Mouse (Mus musculus): Measurements from ENCODE around the gene Olfr689. TPM values are rescaled to one million over a fixed set of nuclear protein-coding genes. Genes with fewer than 3 reads are reported as not detected.
"Not testable (repeated sequence)": the region's sequence is repeated elsewhere in the genome, so short reads cannot be mapped to it uniquely, and the experiment has no call there.

Gene Olfr689
- polyA plus RNA-seq, 1 experiment from 2014 or later = not detected

GRCm38 (mm10) chr7:105356487-105356886, 45.5 kb downstream of the Olfr689 start:
- H3K27ac ChIP-seq (ENCODE audit: low read length); H3K4me1 ChIP-seq (ENCODE audit: control insufficient read depth, insufficient read depth, low read length); H3K4me2 ChIP-seq (ENCODE audit: low read length); H3K4me3 ChIP-seq (ENCODE audit: low read depth, low read length); H3K9ac ChIP-seq (ENCODE audit: low read depth, low read length); H3K36me3 ChIP-seq (ENCODE audit: control insufficient read depth, insufficient read depth, low read length); H3K9me3 ChIP-seq (replicated peaks; ENCODE audit: control insufficient read depth, low read length, poor library complexity, severe bottlenecking); H3K27me3 ChIP-seq (ENCODE audit: control insufficient read depth, insufficient read depth, low read depth, low read length): not testable (repeated sequence)
- ATAC-seq = 0 out of 2 replicates have a peak, but pooled peaks have one; percentile 75
- WGBS = 100% methylated on average over 1 of the region's 2 CpGs

- no peak overlapping the region for H3K4me3 ChIP-seq (ENCODE audit: low read depth, low read length)
- H3K9me3 ChIP-seq (replicated peaks; ENCODE audit: control insufficient read depth, low read length, poor library complexity, severe bottlenecking) = no peaks in the 10 kb centered on the region
- H3K27me3 ChIP-seq (ENCODE audit: control insufficient read depth, insufficient read depth, low read depth, low read length) = no peaks in the 10 kb centered on the region
- no peak overlapping the region for H3K27ac ChIP-seq (ENCODE audit: low read length)
- H3K9ac ChIP-seq (ENCODE audit: low read depth, low read length) = no peak overlapping the region
- H3K4me2 ChIP-seq (ENCODE audit: low read length) = no peak overlapping the region
- no peaks in the 10 kb centered on the region for H3K4me1 ChIP-seq (ENCODE audit: control insufficient read depth, insufficient read depth, low read length)
- 86% methylated on average over 2 of the region's 2 CpGs for WGBS
- H3K36me3 ChIP-seq (ENCODE audit: control insufficient read depth, insufficient read depth, low read length) = no peaks in the 10 kb centered on the region
- ATAC-seq = no peak
These were observed 50.7 kb downstream of the Olfr689 start for GRCm38 (mm10) chr7:105361713-105362112.

GRCm38 (mm10) chr7:105367268-105367667, 56.3 kb downstream of the Olfr689 start:
- no peak overlapping the region for H3K27ac ChIP-seq (ENCODE audit: low read length)
- 0 out of 2 replicates have a peak, but pooled peaks cover 2% of the 10 kb centered on the region for H3K36me3 ChIP-seq (ENCODE audit: control insufficient read depth, insufficient read depth, low read length)
- ATAC-seq = no peak
- H3K9me3 ChIP-seq (replicated peaks; ENCODE audit: control insufficient read depth, low read length, poor library complexity, severe bottlenecking) = no peaks in the 10 kb centered on the region
- no peaks in the 10 kb centered on the region for H3K27me3 ChIP-seq (ENCODE audit: control insufficient read depth, insufficient read depth, low read depth, low read length)
- H3K4me2 ChIP-seq (ENCODE audit: low read length) = no peak overlapping the region
- no peak overlapping the region for H3K4me3 ChIP-seq (ENCODE audit: low read depth, low read length)
- no peak overlapping the region for H3K9ac ChIP-seq (ENCODE audit: low read depth, low read length)
- no peaks in the 10 kb centered on the region for H3K4me1 ChIP-seq (ENCODE audit: control insufficient read depth, insufficient read depth, low read length)
- WGBS = 88% methylated on average over 5 of the region's 5 CpGs

- Histone ChIP-seq H3K27ac (ENCODE audit: low read length) (no peak within 1 kb of the TSS), H3K4me1 (ENCODE audit: control insufficient read depth, insufficient read depth, low read length) (no peaks in the 10 kb centered on the region), H3K4me2 (ENCODE audit: low read length) (no peak within 1 kb of the TSS), H3K4me3 (ENCODE audit: low read depth, low read length) (no peak within 1 kb of the TSS), H3K9me3 (replicated peaks; ENCODE audit: control insufficient read depth, low read length, poor library complexity, severe bottlenecking) (no peaks in the 10 kb centered on the region), H3K27me3 (ENCODE audit: control insufficient read depth, insufficient read depth, low read depth, low read length) (no peaks in the 10 kb centered on the region), H3K9ac (ENCODE audit: low read depth, low read length) (no peak within 1 kb of the TSS), H3K36me3 (ENCODE audit: control insufficient read depth, insufficient read depth, low read length) (0 out of 2 replicates have a peak, but pooled peaks cover 3% of the 10 kb centered on the region)
- WGBS = 100% methylated on average over 1 of the region's 1 CpGs
- no peak for ATAC-seq
These were observed 57.0 kb downstream of the Olfr689 start, which contains the start of gene Olfr692 for GRCm38 (mm10) chr7:105367930-105368329. Gene Olfr692 (plus strand): TSS chr7:105368230.

GRCm38 (mm10) chr7:105368521-105368920, 57.6 kb downstream of the Olfr689 start:
- H3K9me3 ChIP-seq (replicated peaks; ENCODE audit: control insufficient read depth, low read length, poor library complexity, severe bottlenecking) = no peaks in the 10 kb centered on the region
- H3K36me3 ChIP-seq (ENCODE audit: control insufficient read depth, insufficient read depth, low read length) = peaks cover 6% of the 10 kb centered on the region
- ATAC-seq = 0 out of 2 replicates have a peak, but pooled peaks have one; percentile 39
- H3K9ac ChIP-seq (ENCODE audit: low read depth, low read length) = no peak overlapping the region
- 94% methylated on average over 4 of the region's 4 CpGs for WGBS
- H3K4me2 ChIP-seq (ENCODE audit: low read length) = no peak overlapping the region
- H3K27me3 ChIP-seq (ENCODE audit: control insufficient read depth, insufficient read depth, low read depth, low read length) = no peaks in the 10 kb centered on the region
- H3K4me1 ChIP-seq (ENCODE audit: control insufficient read depth, insufficient read depth, low read length) = no peaks in the 10 kb centered on the region
- no peak overlapping the region for H3K27ac ChIP-seq (ENCODE audit: low read length)
- H3K4me3 ChIP-seq (ENCODE audit: low read depth, low read length) = no peak overlapping the region

Other genes with a start within 250 kb of the Olfr689 start
- gene Olfr678, start 246.7 kb upstream of the Olfr689 start, polyA plus RNA-seq (2015; fragmentation: Nextera tagmentation; extraction: Ambion mirVana) = not detected in 2 replicates
- gene Olfr679, start 230.0 kb upstream of the Olfr689 start, polyA plus RNA-seq (2015; fragmentation: Nextera tagmentation; extraction: Ambion mirVana) = not detected in 2 replicates
- gene Olfr680-ps1, start 218.3 kb upstream of the Olfr689 start, polyA plus RNA-seq (2015; fragmentation: Nextera tagmentation; extraction: Ambion mirVana) = not detected in 2 replicates
- not detected in 2 replicates for gene Olfr681, start 194.3 kb upstream of the Olfr689 start, polyA plus RNA-seq (2015; fragmentation: Nextera tagmentation; extraction: Ambion mirVana)
- not detected in 2 replicates for gene Olfr683, start 164.2 kb upstream of the Olfr689 start, polyA plus RNA-seq (2015; fragmentation: Nextera tagmentation; extraction: Ambion mirVana)
- not detected in 2 replicates for gene Olfr684, start 147.5 kb upstream of the Olfr689 start, polyA plus RNA-seq (2015; fragmentation: Nextera tagmentation; extraction: Ambion mirVana)
- not detected in 2 replicates for gene Olfr685, start 125.2 kb upstream of the Olfr689 start, polyA plus RNA-seq (2015; fragmentation: Nextera tagmentation; extraction: Ambion mirVana)
- gene Olfr686, start 103.7 kb upstream of the Olfr689 start, polyA plus RNA-seq (2015; fragmentation: Nextera tagmentation; extraction: Ambion mirVana) = not detected in 2 replicates
- gene Olfr688, start 23.1 kb upstream of the Olfr689 start, polyA plus RNA-seq (2015; fragmentation: Nextera tagmentation; extraction: Ambion mirVana) = not detected in 2 replicates
- not detected in 2 replicates for gene Olfr690, start 22.9 kb downstream of the Olfr689 start, polyA plus RNA-seq (2015; fragmentation: Nextera tagmentation; extraction: Ambion mirVana)
- 0.19 and 0.21 TPM in 2 replicates for gene Olfr691, start 31.1 kb downstream of the Olfr689 start, polyA plus RNA-seq (2015; fragmentation: Nextera tagmentation; extraction: Ambion mirVana)
- not detected in 2 replicates for gene Olfr692, start 57.1 kb downstream of the Olfr689 start, polyA plus RNA-seq (2015; fragmentation: Nextera tagmentation; extraction: Ambion mirVana)
- not detected in 2 replicates for gene Gm5901, start 63.9 kb downstream of the Olfr689 start, polyA plus RNA-seq (2015; fragmentation: Nextera tagmentation; extraction: Ambion mirVana)
- gene Fam160a2, start 88.9 kb downstream of the Olfr689 start, polyA plus RNA-seq (2015; fragmentation: Nextera tagmentation; extraction: Ambion mirVana) = 43.7 and 50.8 TPM in 2 replicates
- gene Cnga4, start 93.4 kb downstream of the Olfr689 start, polyA plus RNA-seq (2015; fragmentation: Nextera tagmentation; extraction: Ambion mirVana) = 0.14 and 0.25 TPM in 2 replicates
- 6.2 and 8.5 TPM in 2 replicates for gene Cckbr, start 114.6 kb downstream of the Olfr689 start, polyA plus RNA-seq (2015; fragmentation: Nextera tagmentation; extraction: Ambion mirVana)
- 28.6 and 31.0 TPM in 2 replicates for gene Cavin3, start 171.1 kb downstream of the Olfr689 start, polyA plus RNA-seq (2015; fragmentation: Nextera tagmentation; extraction: Ambion mirVana)
- 95.2 and 104 TPM in 2 replicates for gene Smpd1, start 243.2 kb downstream of the Olfr689 start, polyA plus RNA-seq (2015; fragmentation: Nextera tagmentation; extraction: Ambion mirVana)

Data from midbrain, embryonic 16.5 days (tissue).